11 mouse cellular contexts compared by ENCODE assay signal in the genomic region with DNA sequence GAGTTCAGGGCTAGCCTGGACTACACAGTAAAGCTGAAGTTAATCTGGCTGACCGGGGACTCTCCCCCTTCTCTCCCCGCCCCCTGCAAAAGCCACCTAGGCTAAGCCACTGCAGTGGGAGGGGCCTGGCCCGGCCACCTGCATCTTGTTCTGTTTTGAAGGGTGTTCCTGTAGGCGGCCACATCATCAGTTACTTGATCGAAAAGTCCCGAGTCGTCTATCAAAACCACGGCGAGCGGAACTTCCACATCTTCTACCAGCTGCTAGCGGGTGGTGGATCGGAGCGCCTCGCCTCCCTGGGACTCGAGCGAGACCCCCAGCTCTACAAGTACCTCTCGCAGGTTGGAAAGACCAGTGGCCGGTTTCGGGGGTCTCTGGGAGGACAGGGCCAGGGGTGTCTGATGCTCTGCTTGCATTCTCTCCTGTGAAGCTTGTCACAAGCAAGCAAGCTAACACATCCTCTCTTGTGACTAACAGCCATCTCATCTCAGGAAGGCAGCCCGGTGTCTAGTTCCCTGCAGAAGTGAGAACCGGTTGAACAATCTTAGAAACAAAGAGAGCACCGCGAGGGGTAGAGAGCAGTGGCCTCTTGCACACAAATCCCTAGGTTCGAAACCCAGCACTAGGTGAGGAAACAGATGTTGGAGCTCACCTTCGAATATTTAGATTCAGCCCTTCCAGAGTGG. TPM values are rescaled to one million over a fixed set of nuclear protein-coding genes. Genes with fewer than 3 reads are reported as not detected.
DNase-seq lines count a peak whose midpoint lies in the region; ATAC-seq lines count a peak whose summit lies in the region.
"Had no signal": no experiment of that assay in that cellular context is flagged by ENCODE, and none has a peak within 500 bp of the region (broad histone marks: within the 10 kb centered on the region; RNA-seq: fewer than 3 reads in every experiment).

No protein-coding gene starts in this region.

- H3K27me3 ChIP-seq in hindbrain, embryonic 12.5 days = no peaks in the 10 kb centered on the region
- H3K27me3 ChIP-seq in hindbrain, embryonic 10.5 days (ENCODE audit: insufficient read depth, poor library complexity, severe bottlenecking) = peaks cover 12% of the 10 kb centered on the region; the same call in 1 of the 2 replicates
- no peaks in the 10 kb centered on the region for H3K27me3 ChIP-seq in intestine, embryonic 16.5 days (replicated peaks; ENCODE audit: control insufficient read depth, insufficient read depth, low read length)

- no peaks in the 10 kb centered on the region for H3K9me3 ChIP-seq in hindbrain, embryonic 12.5 days (replicated peaks)
- no peaks in the 10 kb centered on the region for H3K9me3 ChIP-seq in hindbrain, embryonic 10.5 days
- no peaks in the 10 kb centered on the region for H3K9me3 ChIP-seq in intestine, embryonic 16.5 days (ENCODE audit: control insufficient read depth, low read length)

- DNase-seq in hindbrain, embryonic 10.5 days (ENCODE audit: low spot score) = no peak
- DNase-seq in CD8-positive naive resting alpha-beta T cell, adult 2 months (ENCODE audit: low read depth in 2 of 2, low spot score in 2 of 2) = peak; percentile 55 to 66
- DNase-seq in spleen, postnatal 36 days (ENCODE audit: low spot score in 2 of 2) = peak; percentile 84 to 87
- DNase-seq in frontal cortex, postnatal 36 days (ENCODE audit: low spot score in 2 of 2) = no peak
- no peak for DNase-seq in right cerebral cortex, adult 2 months (ENCODE audit: low spot score in 2 of 2)
- no peak for DNase-seq in left cerebral cortex, adult 8-10 months (ENCODE audit: low spot score in 2 of 2)
- DNase-seq: layer of hippocampus, adult 9-11 months had no signal

- no peaks in the 10 kb centered on the region for H3K36me3 ChIP-seq in hindbrain, embryonic 12.5 days
- no peaks in the 10 kb centered on the region for H3K36me3 ChIP-seq in hindbrain, embryonic 10.5 days
- no peaks in the 10 kb centered on the region for H3K36me3 ChIP-seq in intestine, embryonic 16.5 days (ENCODE audit: control insufficient read depth, insufficient read depth, low read length)

- H3K4me1 ChIP-seq in hindbrain, embryonic 12.5 days = peaks cover 7% of the 10 kb centered on the region; the same call in 1 of the 2 replicates
- H3K4me1 ChIP-seq in hindbrain, embryonic 10.5 days (replicated peaks) = peaks cover 13% of the 10 kb centered on the region
- H3K4me1 ChIP-seq in intestine, embryonic 16.5 days (ENCODE audit: control insufficient read depth, insufficient read depth, low read length) = no peaks in the 10 kb centered on the region

- no peak overlapping the region for H3K9ac ChIP-seq in hindbrain, embryonic 12.5 days
- H3K9ac ChIP-seq in intestine, embryonic 16.5 days (ENCODE audit: low read depth, low read length) = no peak overlapping the region; the same call in 1 of the 2 replicates

- no peak overlapping the region for H3K4me3 ChIP-seq in hindbrain, embryonic 12.5 days
- H3K4me3 ChIP-seq in hindbrain, embryonic 10.5 days = no peak overlapping the region
- H3K4me3 ChIP-seq in intestine, embryonic 16.5 days (ENCODE audit: low read length) = no peak overlapping the region

- no peak for ATAC-seq in hindbrain, embryonic 12.5 days (ENCODE audit: low FRiP score)
- ATAC-seq in intestine, embryonic 16.5 days = 0 out of 2 replicates have a peak, but pooled peaks have one; percentile 18

- WGBS in hindbrain, embryonic 12.5 days = 67% methylated on average over 25 of the region's 25 CpGs
- 58% methylated on average over 25 of the region's 25 CpGs for WGBS in hindbrain, embryonic 10.5 days
- WGBS in intestine, embryonic 16.5 days = 61% methylated on average over 25 of the region's 25 CpGs

- peak overlapping the region; percentile 30; the same call in 1 of the 2 replicates for H3K4me2 ChIP-seq in hindbrain, embryonic 12.5 days (replicated peaks)
- H3K4me2 ChIP-seq in intestine, embryonic 16.5 days (ENCODE audit: low read depth, low read length) = no peak overlapping the region

- H3K27ac ChIP-seq in hindbrain, embryonic 12.5 days = no peak overlapping the region
- no peak overlapping the region for H3K27ac ChIP-seq in hindbrain, embryonic 10.5 days
- H3K27ac ChIP-seq in intestine, embryonic 16.5 days (ENCODE audit: low read length) = no peak overlapping the region

RNA-seq across cellular contexts. Expression of gene Myo1h, which starts 34.3 kb away (rescaled TPM):
- polyA plus RNA-seq in hindbrain, embryonic 12.5 days (2016; fragmentation: Nextera tagmentation; extraction: Ambion mirVana) = 0.51 and 0.79 TPM in 2 replicates
- polyA plus RNA-seq in hindbrain, embryonic 10.5 days (2016; fragmentation: Nextera tagmentation; extraction: Ambion mirVana) = 0.59 and 0.73 TPM in 2 replicates
- polyA plus RNA-seq in intestine, embryonic 16.5 days (2015; fragmentation: Nextera tagmentation; extraction: Ambion mirVana) = 5.1 and 5.9 TPM in 2 replicates
- 1 to 10 TPM; 2.1 to 2.6 (median 2.4) TPM for total RNA-seq in left cerebral cortex, adult 8-10 months (2022)

RNA-seq across cellular contexts. Expression of gene Foxn4, which starts 49.6 kb away (rescaled TPM):
- polyA plus RNA-seq in hindbrain, embryonic 12.5 days (2016; fragmentation: Nextera tagmentation; extraction: Ambion mirVana) = 3.2 and 4.1 TPM in 2 replicates
- 4.0 and 4.2 TPM in 2 replicates for polyA plus RNA-seq in hindbrain, embryonic 10.5 days (2016; fragmentation: Nextera tagmentation; extraction: Ambion mirVana)
- not detected in 2 replicates for polyA plus RNA-seq in intestine, embryonic 16.5 days (2015; fragmentation: Nextera tagmentation; extraction: Ambion mirVana)
- total RNA-seq in left cerebral cortex, adult 8-10 months (2022) = not detected
- total RNA-seq: heart, adult 8-10 months had no signal
- polyA plus RNA-seq: liver, embryonic 16.5 days had no signal

RNA-seq across cellular contexts. Expression of gene Kctd10, which starts 57.1 kb away (rescaled TPM):
- 110 and 115 TPM in 2 replicates for polyA plus RNA-seq in hindbrain, embryonic 12.5 days (2016; fragmentation: Nextera tagmentation; extraction: Ambion mirVana)
- polyA plus RNA-seq in hindbrain, embryonic 10.5 days (2016; fragmentation: Nextera tagmentation; extraction: Ambion mirVana) = 114 and 124 TPM in 2 replicates
- 132 and 137 TPM in 2 replicates for polyA plus RNA-seq in intestine, embryonic 16.5 days (2015; fragmentation: Nextera tagmentation; extraction: Ambion mirVana)
- 10 to 100 TPM; 53.3 to 58.4 (median 56.9) TPM for total RNA-seq in left cerebral cortex, adult 8-10 months (2022)

RNA-seq across cellular contexts. Expression of gene Ube3b, which starts 57.2 kb away (rescaled TPM):
- 57.9 and 58.2 TPM in 2 replicates for polyA plus RNA-seq in hindbrain, embryonic 12.5 days (2016; fragmentation: Nextera tagmentation; extraction: Ambion mirVana)
- polyA plus RNA-seq in hindbrain, embryonic 10.5 days (2016; fragmentation: Nextera tagmentation; extraction: Ambion mirVana) = 52.5 and 56.2 TPM in 2 replicates
- polyA plus RNA-seq in intestine, embryonic 16.5 days (2015; fragmentation: Nextera tagmentation; extraction: Ambion mirVana) = 36.4 and 43.5 TPM in 2 replicates
- 10 to 100 TPM; 82.5 to 88.8 (median 85.0) TPM for total RNA-seq in left cerebral cortex, adult 8-10 months (2022)

Comparison
In these comparisons a context has a peak if more than half of its experiments do, and no peak if none do; other contexts are left out.
1. DNase-seq: peak in CD8-positive naive resting alpha-beta T cell, adult 2 months (2 of 2) and spleen, postnatal 36 days (2 of 2); none in hindbrain, embryonic 10.5 days (single experiment), frontal cortex, postnatal 36 days (0 of 2), right cerebral cortex, adult 2 months (0 of 2) and left cerebral cortex, adult 8-10 months (0 of 2).